Mouse (Mus musculus) mesoderm, embryonic 11.5 days (tissue): ENCODE results near the gene Lrrc20.
A peak's percentile ranks its signal among the peaks of the same experiment; 100 is the strongest.
"Not testable (repeated sequence)": the region's sequence is repeated elsewhere in the genome, so short reads cannot be mapped to it uniquely, and the experiment has no call there.

Experiments
- DNase-seq: peaks from one replicate; pipeline ENCODE4 v3.0.0-alpha.2; 2012; ENCODE audit warnings: low read depth, low spot score

Lrrc20 gene

DNA sequence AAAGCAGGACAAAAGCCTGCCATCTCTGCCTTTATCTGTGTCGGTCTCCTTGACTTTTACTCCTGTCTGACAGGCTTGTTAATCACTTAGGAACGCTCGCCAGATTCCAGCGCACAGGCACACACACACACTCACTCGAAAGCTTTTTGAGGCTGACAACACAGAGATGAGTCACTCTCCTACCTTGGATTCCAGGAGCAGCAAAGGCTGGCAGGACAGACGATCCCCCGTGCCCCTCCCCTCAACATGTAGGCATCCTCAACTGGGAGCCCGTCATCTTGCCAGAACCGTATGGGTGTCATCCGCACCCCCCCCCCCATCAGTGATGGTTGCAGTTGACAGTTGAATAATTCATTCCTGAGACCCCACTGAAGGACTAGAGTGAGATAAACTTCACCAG is 94.6 kb downstream of the Lrrc20 start:
- DNase-seq = peak; percentile 48

DNA sequence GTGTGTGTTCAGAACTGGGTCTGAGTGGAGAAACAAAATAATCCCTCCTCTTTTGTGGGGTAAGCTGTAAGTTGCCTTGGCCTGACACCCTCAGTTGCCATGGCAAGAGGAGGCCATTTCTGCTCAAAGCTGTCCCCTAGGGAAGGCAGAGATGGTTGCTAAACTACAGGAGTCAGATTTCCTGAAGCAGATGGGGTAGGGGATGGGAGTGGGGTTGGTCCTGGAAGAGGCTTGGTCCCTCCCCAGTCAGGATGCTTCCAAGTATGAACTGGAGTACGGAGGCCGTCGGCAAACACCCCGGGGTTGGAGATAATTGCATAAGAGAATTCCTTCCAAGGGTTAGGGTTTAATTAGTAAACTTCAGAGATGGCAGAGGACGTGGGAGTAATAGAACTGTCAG is 96.5 kb downstream of the Lrrc20 start:
- DNase-seq = no peak

DNA sequence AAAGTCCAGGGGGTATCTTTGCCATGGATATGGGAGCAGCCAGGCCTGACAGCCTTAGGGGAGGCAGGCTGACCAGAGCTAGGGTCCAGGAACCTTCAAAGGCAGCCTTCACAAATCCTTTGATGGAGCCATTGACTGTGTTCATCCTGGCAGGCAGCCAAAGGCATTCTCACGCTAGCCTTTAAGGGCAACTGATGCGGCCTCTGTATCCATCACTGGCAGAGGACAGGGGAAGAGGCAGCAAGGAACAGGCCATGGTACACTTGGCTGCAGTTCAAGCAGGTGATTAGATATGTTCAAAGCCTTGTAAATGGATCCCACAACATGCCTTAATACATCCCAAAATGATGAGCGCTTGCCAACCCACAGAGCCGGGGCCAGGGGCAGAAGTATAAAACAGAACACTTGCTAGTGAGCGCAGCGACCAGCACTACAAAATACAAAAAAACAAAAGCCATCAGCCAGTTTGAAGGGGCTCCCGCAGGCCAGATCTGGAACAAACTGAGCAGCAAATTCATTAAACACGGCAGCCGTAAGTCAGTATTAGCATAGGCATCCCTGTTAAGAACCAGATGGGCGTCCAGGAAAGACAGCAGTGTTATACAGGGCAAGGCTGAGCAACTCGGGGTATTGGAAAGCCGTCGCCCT is 100.6 kb downstream of the Lrrc20 start:
- DNase-seq = no peak

DNA sequence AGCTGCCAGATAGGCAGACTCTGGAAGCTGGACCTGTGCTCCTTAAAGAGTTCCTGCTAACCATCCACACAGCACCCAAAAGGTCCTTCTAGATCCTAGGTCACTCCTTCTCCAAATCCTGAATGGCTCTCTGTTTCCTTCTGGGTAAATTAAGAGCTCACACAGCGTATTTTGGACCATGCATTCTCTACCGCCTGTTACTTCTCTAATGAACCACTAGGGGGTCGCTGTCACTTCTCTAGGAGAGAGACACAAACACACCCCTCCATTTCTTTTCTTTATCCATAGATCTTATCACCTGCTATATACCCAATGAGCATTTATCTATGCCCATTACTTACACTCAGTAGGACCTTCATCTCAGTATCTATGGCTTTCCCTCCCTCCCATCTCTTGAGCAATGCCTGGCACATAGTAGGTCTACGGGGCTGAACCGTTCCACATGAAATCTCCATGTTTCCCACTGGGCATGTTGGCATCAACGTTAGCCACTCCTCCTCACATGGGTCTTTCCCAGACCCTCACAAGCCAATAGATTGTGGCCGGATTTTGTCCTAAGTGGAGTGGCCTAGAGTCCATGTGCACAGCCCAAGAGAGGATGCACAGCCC is 111.7 kb downstream of the Lrrc20 start:
- no peak for DNase-seq

DNA sequence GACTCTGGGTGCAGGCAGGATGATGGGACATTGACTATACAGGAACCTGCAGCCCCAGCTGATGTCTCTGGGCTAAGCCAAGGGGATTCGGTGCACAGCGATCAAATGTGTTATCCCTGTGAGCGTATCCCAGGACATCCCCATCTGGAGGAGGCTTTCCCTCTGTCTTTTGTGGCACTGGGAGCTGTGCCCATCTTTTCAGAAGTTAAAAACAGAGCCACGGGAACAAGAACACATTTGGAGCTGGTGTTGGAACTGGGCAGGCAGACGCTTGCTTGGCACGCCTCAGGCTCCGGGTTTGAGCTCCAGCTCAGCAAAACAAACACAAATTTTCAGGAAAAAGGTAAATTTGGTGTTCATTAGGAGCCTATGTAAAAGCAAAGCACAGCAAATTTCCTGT is 122.4 kb downstream of the Lrrc20 start:
- no peak for DNase-seq

DNA sequence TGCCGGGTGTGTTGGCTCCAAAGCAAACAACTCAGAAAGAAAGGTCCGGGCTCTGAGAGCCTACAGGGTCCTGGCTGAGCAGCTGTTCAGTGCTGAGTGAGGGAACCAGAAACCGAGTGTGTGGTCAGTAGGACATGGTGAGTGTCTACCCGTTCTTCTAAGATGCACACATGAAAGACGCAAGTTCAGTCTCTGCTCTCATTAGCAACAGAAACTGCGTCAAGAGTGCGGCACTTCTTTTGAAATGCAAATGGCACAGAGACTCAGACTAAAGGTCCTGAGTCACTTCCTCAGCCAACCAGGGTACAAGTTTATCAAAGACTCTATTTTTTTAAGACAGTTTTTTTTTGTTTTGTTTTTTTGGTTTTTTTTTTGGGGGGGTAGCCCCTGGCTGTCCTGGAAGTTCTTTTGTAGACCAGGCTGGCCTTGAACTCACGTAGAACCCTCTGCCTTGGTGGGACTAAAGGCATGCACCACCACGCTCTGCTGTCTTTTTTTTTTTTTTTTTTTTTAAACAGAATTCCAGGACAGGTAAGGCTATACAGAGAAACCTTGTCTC is 124.0 kb downstream of the Lrrc20 start:
- no peak for DNase-seq

DNA sequence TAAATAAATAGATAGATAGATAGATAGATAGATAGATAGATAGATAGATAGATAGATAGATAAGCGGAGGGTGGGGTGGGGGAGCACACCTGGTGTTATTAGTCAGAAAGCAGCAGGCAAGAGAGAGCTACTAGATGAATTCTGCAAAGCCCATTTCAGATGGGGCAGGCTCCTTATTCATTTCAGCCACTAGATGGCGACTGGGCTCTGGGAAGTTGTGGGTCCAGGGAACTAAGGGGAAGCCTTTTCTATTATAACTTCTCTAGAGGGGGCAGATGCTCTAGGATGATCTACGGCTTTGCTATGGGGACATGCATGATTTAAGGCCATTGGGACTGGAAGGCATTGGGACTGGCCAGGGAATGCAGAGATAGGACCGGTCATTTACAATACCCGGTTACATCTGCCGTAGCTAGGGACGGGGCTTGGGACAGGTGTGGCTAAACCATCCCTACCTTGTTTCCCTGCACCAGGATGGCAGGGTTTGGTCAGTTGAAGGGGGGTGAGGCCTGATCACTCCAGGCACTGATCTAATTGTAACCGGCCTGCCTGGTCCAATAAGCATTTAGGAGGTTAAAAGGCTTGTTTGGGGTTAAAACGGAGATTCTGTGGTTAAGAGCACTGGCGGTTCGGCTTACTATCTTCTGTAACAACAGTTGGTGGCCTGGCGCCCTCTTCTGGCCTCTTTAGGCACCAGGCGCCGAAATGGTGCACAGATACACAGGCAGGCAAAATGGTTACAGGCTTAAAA is 126.9 kb downstream of the Lrrc20 start:
- DNase-seq = peak; percentile 73

DNA sequence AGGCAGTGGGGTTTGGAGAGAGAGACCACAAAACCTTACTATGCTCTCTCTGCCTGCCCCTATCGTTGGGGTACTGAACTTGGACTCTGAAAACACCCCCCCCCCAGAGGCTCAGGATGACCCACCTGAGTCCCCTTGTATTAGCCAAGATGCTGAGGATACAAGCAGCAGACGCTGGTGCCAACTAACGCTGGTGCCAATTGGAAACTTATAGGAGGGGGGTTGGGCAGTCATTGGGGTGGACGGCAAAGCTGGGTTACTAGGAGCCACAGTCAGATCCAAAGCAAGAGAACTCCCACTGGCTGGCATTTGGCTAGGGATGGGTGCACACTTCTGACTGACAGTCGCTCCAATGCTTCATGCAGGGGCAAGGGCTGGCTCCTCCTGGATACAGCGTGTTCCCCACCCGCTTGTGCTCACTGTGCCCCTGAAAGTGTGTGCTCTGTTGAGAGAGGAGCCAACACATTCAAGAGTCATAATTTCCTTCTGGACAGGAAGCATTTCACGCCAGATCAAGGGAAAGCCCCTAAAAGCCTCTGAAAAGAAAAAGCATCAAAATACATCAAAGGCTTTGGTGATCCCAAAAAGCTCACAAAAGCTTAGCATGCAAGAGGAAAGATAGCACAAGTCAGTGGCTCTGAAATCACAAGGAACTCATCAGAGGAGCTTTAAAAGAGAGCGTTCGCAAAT is 128.9 kb downstream of the Lrrc20 start:
- no peak for DNase-seq

DNA sequence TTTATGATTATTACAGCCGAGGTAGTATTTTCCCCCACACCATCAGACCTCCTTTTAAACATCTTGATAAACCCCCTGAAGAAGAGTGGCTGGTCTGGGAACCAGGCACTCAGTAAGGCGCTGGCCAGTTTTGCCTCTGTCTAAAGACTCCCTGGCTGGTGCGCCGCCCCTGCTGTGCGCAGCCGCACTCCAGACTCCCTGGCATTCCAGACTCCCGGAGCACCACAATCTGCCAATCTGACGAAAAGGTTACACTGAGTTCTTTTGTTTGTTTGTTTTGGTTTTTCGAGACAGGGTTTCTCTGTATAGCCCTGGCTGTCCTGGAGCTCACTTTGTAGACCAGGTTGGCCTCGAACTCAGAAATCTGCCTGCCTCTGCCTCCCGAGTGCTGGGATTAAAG is 129.8 kb downstream of the Lrrc20 start:
- DNase-seq = not testable (repeated sequence)

DNA sequence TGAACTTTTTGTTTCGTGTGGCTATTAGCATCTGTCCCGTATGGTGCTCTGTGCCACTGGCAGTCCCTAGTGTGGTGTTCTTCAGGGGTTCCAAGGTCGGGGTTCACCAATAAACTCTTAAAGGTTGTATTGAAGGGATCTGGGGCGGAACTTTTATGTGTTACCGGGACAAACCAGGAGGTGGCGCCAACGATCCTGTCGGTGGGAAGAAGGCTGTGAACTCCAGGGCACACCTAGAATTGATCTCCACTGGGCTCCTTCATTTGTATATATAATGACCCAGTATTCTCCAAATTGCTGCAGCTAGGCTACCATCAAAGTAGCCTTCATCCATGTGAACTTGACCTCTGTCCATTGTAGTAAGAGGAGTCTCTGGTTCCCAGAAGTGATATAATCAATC is 130.2 kb downstream of the Lrrc20 start:
- peak; percentile 75 for DNase-seq

DNA sequence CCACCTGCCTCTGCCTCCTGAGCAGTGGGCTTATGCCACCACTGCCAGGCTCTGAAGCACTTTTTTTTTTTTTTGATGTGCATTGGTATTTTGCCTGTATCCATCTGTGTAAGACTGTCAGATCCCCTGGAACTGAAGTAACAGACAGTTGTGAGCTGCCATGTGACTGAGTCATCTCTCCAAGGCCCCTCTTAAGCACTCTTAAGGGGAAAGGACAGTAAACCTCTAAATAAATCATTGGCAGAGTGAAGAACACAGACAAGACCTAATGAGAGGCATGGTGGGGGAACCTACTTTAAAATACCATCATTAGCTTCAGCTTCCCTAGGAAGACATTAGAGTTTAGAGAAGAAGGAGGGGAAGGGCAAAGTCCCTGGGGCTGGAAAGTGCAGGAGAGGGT is 132.6 kb downstream of the Lrrc20 start:
- no peak for DNase-seq

DNA sequence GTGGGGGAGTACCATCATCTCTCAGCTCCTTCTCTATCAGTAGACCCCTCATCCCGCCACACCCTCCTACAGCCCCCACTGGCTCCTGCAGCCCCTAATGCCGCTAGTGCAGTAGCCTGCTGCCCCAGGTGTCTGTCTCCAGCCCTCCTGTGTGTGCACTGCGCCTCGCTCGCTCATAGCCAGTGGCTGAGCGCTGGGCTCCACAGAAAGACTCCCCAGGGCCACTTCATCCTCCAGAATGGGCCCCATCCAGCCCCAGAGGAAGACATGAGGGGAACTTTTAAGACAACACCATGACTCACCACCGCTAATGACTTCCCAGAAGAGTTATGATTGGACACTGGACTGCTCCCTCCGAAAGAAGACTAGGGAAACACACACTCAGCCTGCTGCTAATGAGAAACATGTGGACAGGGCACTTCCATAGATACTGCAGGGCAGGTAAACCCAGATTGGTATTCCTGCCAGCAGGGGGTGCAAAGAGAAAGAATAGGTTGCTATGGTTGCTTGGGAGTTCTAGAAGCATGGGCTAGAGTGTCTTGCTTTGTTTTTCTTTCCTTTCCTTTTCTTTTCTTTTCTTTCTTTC is 135.1 kb downstream of the Lrrc20 start:
- DNase-seq = peak; percentile 56

DNA sequence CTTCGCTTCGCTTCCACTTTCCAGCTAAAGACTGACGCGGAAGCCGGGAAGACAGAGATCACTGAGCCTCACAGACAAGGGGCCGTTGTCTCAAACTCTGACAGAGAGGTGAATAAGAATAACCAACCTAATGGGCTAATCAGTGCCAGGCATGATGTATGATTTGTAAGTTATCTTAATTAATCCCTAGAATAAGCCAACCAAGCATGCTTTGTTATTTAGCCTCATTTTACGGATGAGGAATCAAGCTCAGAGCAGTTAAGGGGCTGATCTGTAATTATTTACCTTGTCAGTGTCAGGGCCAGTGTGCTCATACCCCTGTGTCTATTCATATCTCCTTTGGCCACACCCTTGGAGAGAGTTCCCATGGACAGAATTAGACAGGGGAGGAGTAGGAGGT is 138.7 kb downstream of the Lrrc20 start:
- no peak for DNase-seq

DNA sequence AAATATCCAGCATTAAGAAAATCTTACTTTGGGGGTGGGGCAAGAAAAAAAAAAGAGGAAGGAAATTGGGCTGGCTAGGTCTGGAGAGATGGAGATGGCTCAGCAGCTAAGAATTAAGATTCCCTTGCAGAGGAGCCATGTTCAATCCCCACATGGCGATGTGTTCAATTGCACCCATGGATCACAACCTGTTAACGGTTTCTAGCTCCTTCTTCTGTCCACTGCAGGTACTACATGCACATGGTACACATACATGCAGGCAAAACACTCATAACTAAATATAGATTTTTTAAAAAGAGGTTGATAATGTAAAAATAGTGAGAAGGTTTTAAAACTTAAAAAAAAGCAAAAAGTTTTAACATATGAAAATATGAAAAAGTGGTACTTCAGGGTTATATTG is 142.9 kb downstream of the Lrrc20 start:
- no peak for DNase-seq

DNA sequence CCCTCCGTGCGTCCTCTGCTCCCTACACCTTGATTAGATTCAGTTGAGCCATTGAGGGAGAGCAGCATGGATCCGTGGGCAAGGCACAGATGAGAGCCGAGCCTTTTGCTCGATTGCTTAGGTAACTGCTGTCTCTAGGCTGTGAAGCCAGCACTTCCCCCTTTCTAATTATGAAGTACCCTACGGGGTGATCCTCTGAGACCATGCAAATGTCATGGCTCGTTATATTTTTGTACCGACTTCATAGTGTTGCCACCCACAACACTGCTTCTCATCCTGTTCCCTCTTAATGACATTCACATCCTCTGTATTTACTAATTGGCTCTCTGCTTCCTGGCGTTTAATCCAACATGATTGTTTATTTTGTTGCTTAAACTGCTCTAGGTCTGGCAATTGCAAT is 146.1 kb downstream of the Lrrc20 start:
- no peak for DNase-seq

DNA sequence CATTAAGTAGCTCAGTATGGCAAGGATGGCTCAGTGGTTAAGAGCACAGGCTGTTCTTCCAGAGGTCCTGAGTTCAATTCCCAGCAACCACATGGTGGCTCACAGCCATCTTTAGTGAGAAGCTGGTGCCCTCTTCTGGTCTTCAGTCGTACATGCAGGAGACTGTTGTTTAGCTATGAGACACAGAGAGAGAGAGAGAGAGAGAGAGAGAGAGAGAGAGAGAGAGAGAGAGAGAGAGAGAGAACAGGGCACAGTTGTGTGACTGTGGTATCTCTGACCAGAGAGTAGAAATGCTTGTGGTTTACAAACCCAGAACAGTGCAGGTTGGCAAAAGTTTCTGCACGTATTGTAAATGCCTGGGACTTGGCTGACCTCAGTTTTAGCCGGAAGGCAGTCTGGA is 148.3 kb downstream of the Lrrc20 start:
- not testable (repeated sequence) for DNase-seq

DNA sequence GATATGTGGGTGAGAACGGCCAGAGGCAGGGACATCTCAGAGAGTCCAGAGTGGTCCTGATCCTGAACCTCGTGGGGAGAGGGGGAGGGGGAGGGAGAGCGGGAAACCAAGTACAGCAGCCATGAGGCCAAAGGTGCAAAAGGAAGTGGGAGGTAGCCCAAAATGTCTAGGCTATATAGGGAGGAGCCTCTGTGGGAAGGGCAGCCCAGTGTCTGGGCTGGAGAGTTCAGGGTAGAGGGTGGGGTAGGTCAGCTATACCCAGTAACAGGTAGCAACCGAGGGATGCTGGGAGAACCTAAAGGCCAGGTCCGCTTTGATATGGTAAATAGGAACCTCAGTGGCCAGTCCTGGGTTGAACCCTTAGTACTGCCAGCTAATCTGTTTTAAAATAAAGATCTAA is 149.2 kb downstream of the Lrrc20 start:
- DNase-seq = no peak

DNA sequence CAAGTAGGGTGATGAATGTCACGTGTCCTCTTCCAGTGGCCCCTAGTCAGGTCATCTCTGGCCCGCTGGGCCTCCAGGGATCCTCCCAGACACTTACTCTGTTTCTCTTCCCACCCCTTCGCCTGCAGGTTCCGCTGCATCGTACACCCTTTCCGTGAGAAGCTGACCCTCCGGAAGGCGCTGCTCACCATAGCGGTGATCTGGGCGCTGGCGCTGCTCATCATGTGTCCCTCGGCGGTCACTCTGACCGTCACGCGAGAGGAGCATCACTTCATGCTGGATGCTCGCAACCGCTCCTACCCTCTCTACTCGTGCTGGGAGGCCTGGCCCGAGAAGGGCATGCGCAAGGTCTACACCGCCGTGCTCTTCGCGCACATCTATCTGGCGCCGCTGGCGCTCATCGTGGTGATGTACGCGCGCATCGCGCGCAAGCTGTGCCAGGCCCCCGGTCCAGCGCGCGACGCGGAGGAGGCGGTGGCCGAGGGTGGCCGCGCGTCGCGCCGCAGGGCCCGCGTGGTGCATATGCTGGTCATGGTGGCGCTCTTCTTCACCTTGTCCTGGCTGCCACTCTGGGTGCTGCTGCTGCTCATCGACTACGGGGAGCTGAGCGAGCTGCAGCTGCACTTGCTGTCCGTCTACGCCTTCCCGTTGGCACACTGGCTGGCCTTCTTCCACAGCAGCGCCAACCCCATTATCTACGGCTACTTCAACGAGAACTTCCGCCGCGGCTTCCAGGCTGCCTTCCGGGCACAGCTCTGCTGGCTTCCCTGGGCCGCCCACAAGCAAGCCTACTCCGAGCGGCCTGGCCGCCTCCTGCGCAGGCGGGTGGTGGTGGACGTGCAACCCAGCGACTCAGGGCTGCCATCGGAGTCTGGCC is 150.0 kb downstream of the Lrrc20 start:
- peak; percentile 52 for DNase-seq

DNA sequence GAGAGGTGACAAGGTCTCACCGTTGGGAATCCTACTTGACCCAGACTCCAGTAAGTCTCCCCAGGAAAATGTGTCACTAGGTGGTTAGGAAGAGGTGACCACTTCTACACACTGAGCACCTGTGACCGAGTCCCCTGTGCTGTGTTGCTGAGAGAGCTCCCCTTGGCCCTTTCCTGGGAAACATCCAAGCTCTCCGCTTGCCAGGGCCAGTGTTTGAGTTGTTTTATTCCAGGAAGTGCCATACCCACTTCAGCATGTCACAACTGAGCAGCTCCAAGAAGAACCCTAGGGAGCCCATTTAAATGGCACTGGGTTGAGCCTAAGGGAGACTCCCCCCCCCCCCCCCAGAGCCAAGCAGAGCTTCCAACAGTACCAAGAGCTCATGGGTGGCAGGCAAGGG is 150.9 kb downstream of the Lrrc20 start:
- no peak for DNase-seq

DNA sequence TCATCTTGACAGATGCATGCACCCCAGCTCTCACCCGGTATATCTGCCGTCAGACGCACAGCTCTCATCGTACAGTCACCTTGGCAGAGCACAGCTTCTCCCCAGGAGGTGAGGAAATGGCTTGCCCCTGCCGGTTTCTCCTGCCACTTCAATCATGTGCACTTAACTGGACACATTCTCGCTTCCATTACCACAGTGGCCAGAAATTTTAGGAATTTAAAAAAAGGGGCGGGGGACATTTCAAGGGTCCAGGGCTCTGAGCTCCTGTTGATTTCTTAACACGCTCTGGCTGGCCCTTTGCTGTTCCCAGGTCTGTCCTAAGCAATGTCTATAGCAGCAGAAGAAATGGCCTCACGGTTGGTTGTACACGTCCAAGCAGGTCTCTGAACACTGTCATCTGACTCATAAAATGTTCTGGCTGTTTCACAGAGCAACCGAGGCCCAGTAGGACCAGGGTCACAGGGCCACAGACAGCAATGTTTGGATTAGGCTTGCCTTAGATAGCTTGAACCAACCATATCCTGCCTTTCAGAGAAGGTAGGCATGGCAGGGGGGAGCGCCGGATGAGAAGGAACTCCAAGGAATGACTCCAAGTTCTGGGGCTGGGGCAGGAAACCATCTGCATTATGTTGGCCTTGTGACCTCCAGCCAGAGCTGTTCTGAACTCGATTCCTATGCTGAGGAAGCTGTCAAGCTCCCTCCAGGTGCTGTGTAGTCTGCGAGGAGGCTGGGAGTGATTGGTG is 151.8 kb downstream of the Lrrc20 start:
- DNase-seq = peak; percentile 46
